ENCODE assay signal across 13 mouse cellular contexts in the genomic region with DNA sequence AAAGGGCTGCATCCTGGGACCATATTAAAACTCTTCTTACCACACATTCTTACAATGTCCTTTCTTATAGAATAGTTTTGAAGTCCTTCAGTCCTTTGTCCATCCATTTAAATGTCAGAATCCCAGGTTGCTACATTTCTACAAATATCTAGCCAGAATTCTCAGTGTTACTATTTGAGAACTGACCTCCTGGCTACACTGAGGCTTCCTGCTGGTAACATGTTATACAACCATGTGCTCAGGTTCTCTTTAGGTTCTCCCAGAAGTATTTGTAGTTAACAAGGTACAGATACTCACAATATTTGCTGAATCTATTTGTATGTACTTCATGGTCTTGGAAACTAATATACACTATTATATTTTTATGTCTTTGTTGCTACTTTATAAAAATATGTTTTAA.
DNase-seq lines count a peak whose midpoint lies in the region; ATAC-seq lines count a peak whose summit lies in the region.
"Had no signal": no experiment of that assay in that cellular context is flagged by ENCODE, and none has a peak within 500 bp of the region (broad histone marks: within the 10 kb centered on the region; RNA-seq: fewer than 3 reads in every experiment).

No protein-coding gene starts in this region.

- DNase-seq in cerebellum, postnatal 4 days (ENCODE audit: low spot score in 2 of 2), result no peak
- peak; percentile 90 for DNase-seq in cerebellum, adult 9-10 months
- peak; percentile 54 to 77 for DNase-seq in cerebellum, postnatal 25 days
- no peak for DNase-seq in frontal cortex, postnatal 14 days (ENCODE audit: low spot score in 2 of 2)
- no peak for DNase-seq in neural tube, embryonic 10.5 days (ENCODE audit: extremely low spot score, low spot score)
- DNase-seq in testis, postnatal 10 days (ENCODE audit: low spot score), result no peak
- DNase-seq: adrenal gland, postnatal 14 days; heart, adult 18-20 months; heart, postnatal 10 days; kidney, adult 18-20 months had no signal

- peak; percentile 72 for ATAC-seq in cerebellum, adult (ENCODE audit: insufficient number of reproducible peaks, low FRiP score, low TSS enrichment)
- ATAC-seq: forebrain, embryonic 13.5 days; intestine, embryonic 15.5 days had no signal

Comparison
In these comparisons a context has a peak if more than half of its experiments do, and no peak if none do; other contexts are left out.
1. DNase-seq: peak in cerebellum, adult 9-10 months (single experiment) and cerebellum, postnatal 25 days (2 of 2); none in cerebellum, postnatal 4 days (0 of 2), frontal cortex, postnatal 14 days (0 of 2), neural tube, embryonic 10.5 days (single experiment) and testis, postnatal 10 days (single experiment).